Mouse (Mus musculus): ENCODE measurements around the gene Rcc1.

Gene Rcc1

DNA sequence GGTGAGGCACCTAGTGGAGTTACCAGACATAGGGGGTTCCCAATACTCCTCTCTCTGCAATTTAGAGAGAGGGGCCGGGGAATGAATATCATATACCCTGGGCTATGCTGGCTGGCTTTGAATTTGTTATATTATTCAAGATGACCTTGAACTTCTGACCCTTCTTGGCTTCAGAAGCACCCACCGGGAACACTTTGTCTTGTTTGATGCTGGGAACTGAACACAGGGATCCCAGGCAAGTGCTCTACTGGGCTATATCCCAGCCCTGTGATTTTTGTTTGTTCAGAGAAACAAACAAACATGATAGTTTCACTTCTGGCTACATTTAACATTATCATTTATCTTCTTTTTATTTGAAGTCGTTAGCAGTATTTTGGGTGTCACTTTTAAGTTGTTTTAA, 2.0 kb upstream of the Rcc1 start:
- no peak for DNase-seq (ENCODE audit: low spot score)

DNA sequence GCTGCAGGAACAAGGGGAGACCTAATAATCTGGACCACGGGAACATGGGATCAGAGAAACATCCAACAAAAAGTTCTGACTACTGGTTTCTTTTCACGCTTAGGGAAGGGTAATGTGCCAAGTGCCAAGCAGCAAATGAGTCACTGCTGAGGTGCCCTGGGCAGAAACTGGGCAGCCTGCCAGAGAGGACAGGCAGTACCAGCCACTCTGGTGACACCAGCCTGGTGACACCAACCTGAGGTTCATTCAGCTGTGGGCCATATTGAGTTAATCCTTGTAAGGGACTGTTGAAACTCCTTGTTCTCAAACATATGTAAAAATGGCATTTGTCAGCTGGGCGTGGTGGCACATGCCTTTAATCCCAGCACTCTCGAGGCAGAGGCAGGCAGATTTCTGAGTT, 1.2 kb upstream of the Rcc1 start:
- DNase-seq (ENCODE audit: low spot score), result no peak

DNA sequence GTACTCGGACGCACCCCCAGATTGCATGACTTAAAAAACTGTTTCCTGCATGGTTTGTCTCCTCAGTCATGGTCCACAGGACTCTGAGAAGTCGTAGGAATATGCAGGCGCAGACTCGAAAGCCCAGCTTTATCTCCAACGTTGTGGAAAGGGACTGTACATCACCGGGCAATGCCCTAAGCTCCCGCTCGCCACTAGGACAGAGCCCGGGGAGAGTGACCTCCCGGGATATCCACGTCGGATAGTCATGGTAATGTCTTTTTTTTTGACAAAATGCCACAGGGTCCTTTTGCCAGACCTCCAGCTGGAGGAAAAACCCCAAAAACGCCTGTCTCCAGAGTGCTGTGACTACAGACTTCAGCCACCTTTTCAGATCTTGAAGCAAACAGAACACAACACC, 666 bp downstream of the Rcc1 start:
- DNase-seq (ENCODE audit: low spot score), result no peak

DNA sequence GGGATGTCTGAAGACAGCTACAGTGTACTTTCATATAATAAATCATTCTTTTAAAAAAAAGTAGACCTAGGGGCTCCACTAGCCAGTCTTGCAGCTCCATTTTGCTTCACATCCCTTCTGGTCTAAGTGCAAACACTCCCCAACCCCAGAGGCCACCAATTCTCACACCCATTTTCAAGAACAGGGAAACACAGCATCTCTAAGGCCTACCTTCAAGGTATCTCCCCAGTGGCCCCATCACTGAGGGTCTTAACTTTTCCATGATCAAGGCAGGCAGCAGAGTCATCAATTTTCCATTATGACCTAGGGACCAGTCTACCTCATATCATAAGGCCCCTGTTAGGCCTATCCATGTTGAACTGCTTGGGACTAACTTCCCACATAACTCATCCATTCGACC, 2.0 kb downstream of the Rcc1 start:
- no peak for DNase-seq (ENCODE audit: low spot score)

DNA sequence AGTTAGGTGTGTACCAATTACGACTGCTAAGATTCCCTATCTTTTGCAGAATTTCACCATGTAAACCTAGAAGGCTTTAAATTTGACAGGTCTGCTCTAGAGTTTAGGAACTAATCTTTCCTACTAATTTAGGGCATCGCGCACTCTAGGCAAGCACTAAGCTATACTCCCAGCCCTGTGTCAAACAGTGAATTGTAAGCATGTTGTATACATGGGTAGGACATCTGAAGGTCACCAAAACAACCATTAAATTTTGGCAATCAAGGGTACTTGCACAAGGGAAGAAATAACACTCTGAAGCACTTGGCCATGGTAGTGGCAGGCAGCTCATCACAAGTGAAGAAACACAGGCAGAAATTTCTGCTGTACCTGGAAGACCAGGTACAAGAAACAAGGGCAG, 2.6 kb downstream of the Rcc1 start:
- DNase-seq (ENCODE audit: low spot score), result no peak

DNA sequence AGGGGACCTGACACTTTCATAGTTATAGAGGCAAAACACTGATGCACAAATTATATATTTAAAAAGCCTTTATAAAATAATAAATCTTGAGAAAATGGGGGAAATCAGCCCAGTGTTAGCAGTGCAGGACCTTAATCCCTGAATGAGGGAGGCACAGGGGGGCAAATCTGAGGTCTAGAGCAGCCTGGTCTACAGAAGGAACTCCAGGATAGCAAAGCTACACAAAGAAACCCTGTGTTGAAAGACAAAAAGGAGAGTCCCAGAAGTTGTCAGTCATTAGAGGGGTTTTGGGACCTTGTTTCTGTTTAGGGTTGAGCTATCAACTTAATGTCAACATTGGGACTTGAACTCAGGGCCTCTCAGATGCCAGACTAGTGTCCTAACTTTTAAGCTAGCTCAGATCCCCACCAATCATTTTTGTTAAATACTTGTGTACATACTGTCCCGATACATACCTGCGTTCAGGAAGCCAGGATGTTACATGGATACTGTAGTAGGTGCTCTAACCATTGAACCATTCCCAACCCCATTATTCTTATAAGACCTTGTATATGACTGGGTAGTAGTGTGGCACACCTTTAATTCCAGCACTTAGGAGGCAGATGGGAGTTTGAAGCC, 3.2 kb downstream of the Rcc1 start:
- no peak for DNase-seq (ENCODE audit: low spot score)

DNA sequence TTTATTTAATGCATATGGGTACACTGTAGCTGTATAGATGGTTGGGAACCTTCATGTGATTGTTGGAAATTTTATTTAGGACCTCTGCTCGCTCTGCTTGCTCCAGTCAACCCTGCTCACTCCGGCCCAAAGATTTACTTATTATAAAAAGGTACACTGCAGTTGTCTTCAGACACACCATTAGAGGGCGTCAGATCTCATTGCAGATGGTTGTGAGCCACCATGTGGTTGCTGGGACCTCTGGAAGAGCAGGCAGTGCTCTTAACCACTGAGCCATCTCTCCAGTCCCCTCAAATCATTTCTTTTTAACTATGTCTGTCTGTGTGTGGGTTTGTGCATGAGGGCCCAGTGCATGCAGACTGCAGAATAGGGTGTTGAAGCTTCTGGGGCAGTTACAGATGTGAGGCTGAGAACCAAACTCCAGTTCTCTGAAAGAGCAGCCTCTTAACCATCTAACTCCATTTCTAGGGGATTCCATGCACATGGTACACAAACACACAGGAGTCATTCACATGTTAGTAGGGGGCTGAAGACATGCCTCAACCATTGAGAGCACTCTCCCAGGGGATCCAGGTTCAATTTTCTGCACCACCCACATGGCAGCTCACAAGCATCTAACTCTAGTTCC, 3.8 kb downstream of the Rcc1 start:
- DNase-seq (ENCODE audit: low spot score), result no peak

DNA sequence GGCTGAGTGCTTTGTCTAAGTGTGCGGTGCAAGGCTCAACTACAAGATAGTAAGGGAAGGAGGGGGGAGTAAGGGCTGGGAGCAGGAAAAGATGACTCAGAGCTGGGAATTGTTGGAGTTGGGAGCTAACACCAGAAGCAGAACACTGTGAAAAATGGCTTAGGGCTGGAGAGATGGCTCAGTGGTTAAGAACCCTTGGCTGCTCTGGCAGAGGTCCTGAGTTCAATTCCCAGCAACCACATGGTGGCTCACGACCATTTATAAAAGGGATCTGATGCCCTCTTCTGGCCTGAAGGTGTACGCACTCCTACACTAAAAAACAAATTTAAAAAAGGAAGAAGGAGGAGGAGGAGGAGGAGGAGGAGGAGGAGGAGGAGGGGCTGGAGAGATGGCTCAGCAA, 6.7 kb downstream of the Rcc1 start:
- DNase-seq (ENCODE audit: low spot score), result no peak

DNA sequence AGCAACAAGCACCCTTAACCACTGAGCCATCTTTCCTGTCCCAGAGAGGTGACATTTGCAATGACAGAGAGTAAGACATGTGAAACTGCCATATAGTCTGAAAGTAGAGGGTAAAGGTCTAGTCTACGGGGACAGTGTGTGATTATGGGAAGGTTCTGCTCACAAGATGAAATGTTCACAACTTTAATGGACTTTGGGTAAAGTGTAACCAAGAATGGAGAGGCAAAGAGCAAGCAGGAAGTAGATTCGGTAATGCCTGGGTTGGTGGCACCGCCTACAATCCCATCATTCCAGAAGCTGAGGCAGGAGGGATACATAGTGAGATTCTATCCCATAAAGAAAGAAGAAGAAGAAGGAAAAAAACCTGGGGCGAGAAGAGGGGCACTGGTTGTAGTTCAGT, 7.1 kb downstream of the Rcc1 start:
- DNase-seq (ENCODE audit: low spot score), result no peak

DNA sequence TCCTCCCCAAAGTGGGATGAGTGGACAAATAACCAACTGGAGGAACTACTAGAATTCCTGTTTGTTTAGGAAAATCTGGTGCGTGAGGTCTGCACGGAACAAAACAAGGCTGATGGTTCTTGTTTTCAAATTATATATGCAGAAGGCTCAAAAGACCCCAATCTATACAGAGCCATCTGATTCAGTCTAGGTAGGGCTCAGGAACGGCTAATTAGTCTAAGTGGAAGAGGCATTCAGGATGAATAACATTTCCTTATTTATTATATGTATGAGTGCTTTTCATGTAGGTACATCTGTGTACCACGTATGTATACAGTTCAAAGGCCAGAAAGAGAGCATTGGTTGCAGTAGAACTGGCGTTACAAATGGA, 7.6 kb downstream of the Rcc1 start:
- no peak for DNase-seq (ENCODE audit: low spot score)

DNA sequence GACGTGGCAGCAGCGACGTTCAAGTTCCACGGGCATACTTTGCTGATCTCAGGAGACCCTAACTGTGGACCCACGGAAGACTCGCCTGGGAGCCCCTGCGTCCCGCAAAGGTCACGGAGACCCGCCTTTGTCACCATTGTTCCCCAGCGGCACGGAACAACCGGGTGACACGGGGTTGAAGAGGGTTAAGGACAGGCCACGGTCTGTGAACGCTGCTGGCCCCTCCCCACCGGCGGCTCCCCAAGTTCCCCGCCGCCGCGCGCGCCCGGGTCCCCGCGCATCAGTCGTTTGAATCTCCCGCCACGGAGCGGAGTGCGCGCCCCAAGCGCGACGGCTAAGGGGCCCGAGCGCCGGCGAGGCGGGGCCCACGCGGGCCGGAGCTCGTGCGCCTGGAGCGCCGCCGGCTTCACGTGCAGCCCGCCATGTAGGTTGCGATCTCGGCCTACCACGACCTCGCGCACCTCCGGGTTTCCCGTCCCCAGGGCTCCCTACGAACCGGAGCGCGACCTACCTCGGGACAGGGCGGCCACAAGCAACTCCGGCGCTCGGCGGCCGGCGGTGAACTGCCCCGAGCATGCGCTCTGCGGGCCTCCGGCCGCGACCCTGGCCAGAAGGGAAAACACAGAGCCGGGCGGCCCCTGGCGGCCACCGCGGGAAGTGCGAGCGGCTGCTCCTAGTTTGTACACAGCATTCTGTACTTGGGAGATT, 8.1 kb downstream of the Rcc1 start:
- peak; percentile 89 for DNase-seq (ENCODE audit: low spot score)

DNA sequence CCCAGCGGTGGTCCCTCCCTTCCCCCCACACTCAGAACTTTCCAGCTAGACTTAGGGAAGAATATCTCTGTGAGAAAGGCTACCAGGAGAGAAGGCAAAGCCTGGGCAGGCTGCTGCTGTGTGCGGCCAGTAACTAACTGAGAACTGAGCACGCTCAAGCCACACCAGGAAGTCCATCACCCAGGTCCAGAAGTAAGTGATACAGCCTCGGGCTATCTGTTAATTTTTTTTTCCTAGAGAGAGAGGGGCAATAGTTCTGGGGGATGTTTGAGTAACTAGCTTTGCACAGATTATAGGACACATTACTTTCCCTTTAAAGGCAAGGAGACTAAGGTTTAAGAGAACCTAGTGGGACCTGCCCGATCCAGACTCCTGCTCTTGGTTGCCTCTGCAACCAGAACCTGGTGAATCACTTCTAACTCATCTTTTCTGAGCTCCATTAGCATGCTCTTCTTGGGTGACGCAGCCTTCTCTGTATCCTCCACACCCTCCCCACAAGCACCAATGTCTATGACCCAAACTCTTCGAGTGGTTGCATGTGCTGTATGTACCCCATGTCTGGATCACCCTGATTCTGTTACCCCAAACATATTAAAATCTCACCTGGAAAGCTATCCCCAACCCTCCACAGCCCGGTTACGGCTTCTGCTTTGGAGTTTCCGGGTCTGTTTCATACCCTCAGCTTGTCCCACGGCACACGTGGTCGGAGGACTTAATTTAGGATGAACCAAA, 8.8 kb downstream of the Rcc1 start:
- DNase-seq (ENCODE audit: low spot score), result no peak

DNA sequence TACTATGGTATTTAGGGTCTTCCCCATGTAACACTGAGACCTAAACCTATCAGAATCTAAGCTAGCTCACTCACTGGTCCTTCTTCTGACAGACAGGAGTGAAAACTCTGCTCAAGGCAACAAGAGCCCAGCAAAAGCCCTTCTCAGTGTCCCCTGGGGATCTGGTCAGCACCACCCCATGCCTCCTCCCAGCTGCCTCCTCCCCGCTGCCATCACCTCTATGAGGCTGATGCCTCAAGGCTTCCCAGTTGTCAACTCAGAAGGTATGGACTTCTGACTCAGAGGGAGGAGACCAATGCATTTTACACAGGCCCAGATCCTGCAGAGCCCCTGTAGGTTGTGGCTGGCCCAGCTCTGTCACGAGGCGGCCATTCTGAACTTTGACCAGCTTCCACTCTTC, 12.0 kb downstream of the Rcc1 start:
- DNase-seq (ENCODE audit: low spot score), result no peak

DNA sequence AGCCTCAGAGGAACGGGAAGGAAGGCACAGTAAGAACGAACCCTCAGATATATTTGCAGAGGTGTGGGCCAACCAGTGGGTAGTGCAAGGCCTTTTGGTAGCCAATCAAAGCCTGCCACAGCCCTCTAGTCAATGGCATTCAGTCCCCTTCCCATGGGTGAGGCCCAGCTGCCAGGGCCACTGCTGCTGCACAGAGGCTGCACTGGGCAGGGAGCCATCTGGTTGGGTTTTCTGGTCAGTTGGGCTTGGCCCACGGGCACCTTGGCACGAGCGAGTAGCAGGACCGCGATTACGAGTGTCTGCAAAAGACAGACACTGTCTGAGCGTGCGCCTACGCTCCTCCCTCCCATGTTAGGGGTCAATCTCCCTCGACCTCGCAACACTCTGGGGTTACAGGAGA, 14.5 kb downstream of the Rcc1 start:
- no peak for DNase-seq (ENCODE audit: low spot score)

DNA sequence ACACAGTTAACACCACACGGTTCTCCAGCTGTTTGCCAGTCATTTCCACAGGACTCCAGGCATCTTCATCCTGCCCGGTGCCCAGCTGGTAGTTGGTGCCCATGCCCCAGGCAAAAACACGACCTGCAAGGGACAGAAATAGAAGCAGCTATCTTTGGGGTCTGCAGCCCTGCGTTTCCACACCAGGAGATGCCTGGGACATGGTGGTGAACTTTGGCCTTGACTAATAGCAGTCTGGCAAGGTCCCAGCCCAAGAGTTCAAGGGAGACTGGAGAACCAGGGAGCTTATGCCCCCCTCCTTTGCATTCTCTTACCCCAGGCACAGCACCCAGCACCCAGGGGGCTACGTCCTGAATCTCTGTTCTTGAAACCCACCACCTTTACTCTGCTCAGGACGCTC, 20.5 kb downstream of the Rcc1 start:
- no peak for DNase-seq (ENCODE audit: low spot score)

DNA sequence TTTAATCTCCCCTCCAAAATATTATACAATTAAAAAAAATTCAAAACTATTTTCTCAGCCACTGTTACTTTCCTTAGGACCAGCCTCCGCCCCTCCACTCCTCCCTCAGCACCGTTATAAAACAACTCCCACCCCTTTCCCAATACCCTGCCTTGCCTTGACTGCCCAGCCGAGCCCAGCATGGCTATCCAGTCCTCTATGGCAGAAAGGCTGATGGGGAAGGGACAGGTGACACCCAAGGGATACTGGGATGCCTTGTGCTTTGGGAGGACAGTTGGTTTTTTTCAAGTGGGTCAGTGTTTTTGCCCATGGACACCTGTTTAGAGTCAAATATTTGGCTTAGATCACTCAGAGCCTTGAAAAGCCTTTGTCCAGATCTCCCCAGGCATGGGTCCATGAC, 21.4 kb downstream of the Rcc1 start:
- no peak for DNase-seq (ENCODE audit: low spot score)

DNA sequence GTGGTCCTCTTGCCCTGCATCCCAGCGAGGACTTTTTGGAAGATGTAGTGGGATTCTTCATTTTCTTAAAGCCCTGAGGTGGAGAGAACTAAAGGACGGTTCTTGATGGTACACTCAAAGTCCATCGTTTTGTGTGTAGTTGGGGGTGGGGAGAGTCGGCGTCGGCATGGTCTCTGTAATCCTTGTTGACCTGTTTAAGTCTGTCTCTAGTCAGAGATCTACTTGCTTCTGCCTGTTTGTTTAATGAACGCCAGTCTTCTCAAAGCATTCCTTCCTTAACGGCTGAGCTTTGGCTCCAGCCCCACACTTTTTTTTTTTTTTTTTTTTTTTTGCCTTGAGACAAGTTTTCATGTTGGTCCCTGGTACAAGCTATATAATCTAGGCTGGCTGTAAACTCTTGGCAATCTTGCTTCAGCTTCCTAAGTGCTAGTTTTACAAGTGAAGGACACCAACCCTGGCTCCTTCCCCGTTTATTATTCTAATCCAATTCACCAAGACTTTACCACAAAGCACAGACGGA, 23.5 kb downstream of the Rcc1 start:
- DNase-seq (ENCODE audit: low spot score), result no peak

DNA sequence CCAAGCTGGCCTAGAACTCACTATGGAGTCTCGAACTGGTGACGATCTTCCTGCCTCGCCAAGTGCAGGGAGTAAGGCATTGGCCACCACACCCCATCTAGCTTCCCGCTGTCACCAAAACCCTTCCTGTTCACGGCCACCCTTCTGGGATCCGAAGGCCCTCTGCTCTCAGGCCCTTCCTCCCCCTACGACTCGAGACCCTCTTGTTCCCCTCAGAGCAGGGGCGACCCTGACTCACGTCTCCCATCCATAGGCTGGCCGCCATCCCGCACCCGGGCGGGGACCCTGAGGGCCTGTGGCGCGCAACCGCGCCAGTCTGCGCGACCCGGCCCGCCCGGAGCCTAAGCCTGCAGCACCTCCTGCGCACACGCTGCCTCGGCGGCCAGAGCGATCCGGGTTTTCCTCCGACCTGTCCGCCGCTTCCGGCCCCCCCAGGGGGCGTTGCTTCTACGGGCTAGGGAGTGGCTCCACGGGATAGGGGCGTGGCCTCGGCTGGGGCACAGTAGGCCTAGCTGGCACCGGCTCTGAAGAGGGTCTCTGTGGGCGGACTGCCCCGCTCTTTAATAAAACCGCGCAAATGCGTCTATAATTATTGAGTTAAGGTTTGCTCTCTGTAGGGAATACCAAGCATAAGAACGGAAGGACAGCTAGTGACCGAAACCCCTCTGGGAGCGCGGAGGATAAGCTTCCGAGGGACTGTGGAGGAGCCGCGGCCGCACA, 24.1 kb downstream of the Rcc1 start, which contains the start of gene Trnau1ap:
Gene Trnau1ap, minus strand, starts transcription at position 424 of the 720 bp plus-strand sequence.
- DNase-seq (ENCODE audit: low spot score), result peak; percentile 90

DNA sequence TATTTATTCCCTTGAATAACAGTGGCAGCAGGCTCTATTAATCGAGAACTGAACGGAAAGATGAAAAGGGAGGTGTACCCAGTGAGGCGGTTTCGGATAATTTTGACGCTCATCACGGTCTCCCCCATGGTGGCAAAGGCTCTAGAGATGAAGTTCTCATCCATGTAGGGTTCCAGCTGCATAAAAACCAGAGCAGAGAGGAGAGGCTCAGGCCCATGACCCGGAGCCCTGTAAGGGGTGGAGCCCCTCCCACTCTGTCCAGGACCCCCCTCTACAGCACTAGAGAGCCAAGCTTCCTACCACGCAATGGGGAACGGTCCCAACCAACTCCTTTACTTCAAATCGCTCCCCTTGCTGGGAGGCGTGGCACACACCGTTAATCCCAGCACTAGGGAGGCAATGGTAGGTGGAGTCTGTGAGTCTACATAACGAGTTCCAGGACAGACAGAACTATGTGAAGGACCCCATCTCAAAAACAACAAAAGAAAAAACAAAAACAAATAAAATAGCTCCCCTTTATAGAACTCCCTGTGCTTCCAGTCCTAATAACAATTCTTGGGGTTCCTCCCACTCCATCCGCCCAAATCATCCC, 24.9 kb downstream of the Rcc1 start:
- DNase-seq (ENCODE audit: low spot score), result no peak

DNA sequence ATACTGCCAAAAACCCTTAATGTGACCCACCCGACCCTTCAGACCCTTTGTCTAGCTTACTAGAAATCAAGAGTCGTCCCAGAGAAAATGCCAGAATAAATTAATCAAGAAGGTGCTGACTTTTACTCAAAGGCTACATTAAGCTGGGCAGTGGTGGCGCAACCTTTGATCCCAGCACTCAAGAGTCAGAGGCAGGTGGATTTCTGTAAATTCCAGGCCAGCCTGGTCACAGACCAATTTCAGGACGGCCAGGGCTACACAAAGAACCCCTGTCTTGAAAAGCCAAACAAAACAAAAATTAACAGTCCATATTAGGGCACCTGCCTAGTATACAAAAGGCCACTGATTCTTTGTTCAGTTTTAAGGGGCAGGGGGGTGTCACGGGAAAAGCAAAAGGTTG, 26.9 kb downstream of the Rcc1 start:
- DNase-seq (ENCODE audit: low spot score), result no peak

DNA sequence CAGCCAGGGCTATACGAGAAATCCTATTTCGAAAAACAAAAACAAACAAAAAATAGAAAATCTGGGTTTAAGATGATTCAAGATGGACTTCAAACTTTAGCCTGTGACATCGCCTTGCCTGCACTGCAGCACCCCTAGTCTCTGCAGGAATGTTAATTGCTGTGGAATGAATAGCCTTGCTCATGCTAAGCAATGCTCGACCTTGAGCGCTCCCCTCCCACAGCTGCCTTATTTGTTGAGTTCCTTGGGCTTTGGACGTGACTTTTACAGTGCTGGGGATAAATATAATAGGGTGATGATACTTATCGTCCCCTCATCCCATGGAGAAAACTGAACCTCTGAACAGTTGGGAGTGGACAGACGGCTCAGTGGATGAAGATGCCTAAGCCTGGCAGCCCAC, 37.7 kb downstream of the Rcc1 start:
- DNase-seq (ENCODE audit: low spot score), result no peak

DNA sequence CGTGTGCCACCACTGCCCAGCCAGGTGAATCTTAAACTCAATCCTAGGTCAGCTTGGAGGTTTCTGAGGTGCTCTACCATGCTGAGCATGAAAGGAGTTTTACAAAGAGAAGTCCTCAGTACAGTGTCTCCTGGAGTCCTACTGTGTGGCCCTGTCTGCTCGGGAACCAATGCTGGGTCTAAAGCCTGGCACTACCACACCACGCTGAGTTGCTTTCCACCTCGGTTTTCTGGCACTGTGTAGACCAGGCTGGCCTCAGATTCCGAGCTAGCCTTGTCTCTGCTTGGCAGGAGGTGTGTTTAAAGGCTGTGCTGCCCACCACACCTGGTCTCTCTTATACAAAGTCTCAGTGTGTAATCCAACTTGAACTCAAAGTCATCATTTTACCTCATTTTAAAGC, 40.8 kb downstream of the Rcc1 start:
- no peak for DNase-seq (ENCODE audit: low spot score)

Data from c-Kit-positive CD71-positive TER-119-positive erythroid progenitor cells, embryonic 14.5 days (primary cell).